Mouse (Mus musculus) kidney, postnatal 25 days (tissue): ENCODE results near the gene Rnf141.
A peak's percentile ranks its signal among the peaks of the same experiment; 100 is the strongest.

Source experiments
- DNase-seq, 2 experiments: peaks; one replicate each; pipeline ENCODE4 v3.0.0; 2021; ENCODE audit warnings: mixed read lengths in 2 of 2

The Rnf141 gene

GRCm38 (mm10) chr7:110792834-110793233 is 51.4 kb downstream of the Rnf141 start:
- DNase-seq: no peak

GRCm38 (mm10) chr7:110792201-110792600 is 52.1 kb downstream of the Rnf141 start:
- no peak for DNase-seq

GRCm38 (mm10) chr7:110790878-110791277 is 53.4 kb downstream of the Rnf141 start:
- peak in 1 of 2 experiments; percentile 42 for DNase-seq

GRCm38 (mm10) chr7:110787310-110787709 is 56.9 kb downstream of the Rnf141 start:
- DNase-seq: peak; percentile 63 to 70

GRCm38 (mm10) chr7:110785741-110786146 is 58.5 kb downstream of the Rnf141 start:
- peak; percentile 65 to 87 for DNase-seq

- DNase-seq: peak in 1 of 2 experiments; percentile 62
Measured at GRCm38 (mm10) chr7:110784965-110785364, 59.3 kb downstream of the Rnf141 start.

- DNase-seq: no peak
Measured at GRCm38 (mm10) chr7:110782845-110783478, 61.3 kb downstream of the Rnf141 start.

- peak; percentile 66 to 69 for DNase-seq
Measured at GRCm38 (mm10) chr7:110782135-110782534, 62.1 kb downstream of the Rnf141 start.

- peak in 1 of 2 experiments; percentile 43 for DNase-seq
Measured at GRCm38 (mm10) chr7:110781231-110781711, 63.0 kb downstream of the Rnf141 start.

- no peak for DNase-seq
Measured at GRCm38 (mm10) chr7:110780520-110780919, 63.7 kb downstream of the Rnf141 start.

GRCm38 (mm10) chr7:110779605-110780111 is 64.6 kb downstream of the Rnf141 start:
- DNase-seq: no peak

GRCm38 (mm10) chr7:110778933-110779332 is 65.3 kb downstream of the Rnf141 start:
- no peak for DNase-seq

GRCm38 (mm10) chr7:110777146-110778001 is 66.9 kb downstream of the Rnf141 start:
- no peak for DNase-seq

- DNase-seq: no peak
Measured at GRCm38 (mm10) chr7:110774674-110775073, 69.6 kb downstream of the Rnf141 start.

- DNase-seq: peak; percentile 40 to 64
Measured at GRCm38 (mm10) chr7:110774077-110774476, 70.2 kb downstream of the Rnf141 start.

- DNase-seq: peak; percentile 87 to 92
Measured at GRCm38 (mm10) chr7:110773204-110774002, 70.9 kb downstream of the Rnf141 start.

GRCm38 (mm10) chr7:110772343-110772742 is 71.9 kb downstream of the Rnf141 start:
- peak; percentile 57 to 85 for DNase-seq

- DNase-seq: no peak
Measured at GRCm38 (mm10) chr7:110770949-110771348, 73.3 kb downstream of the Rnf141 start.

- DNase-seq: peak; percentile 49 to 78
Measured at GRCm38 (mm10) chr7:110769094-110769493, 75.2 kb downstream of the Rnf141 start.

GRCm38 (mm10) chr7:110768451-110769064 is 75.7 kb downstream of the Rnf141 start:
- DNase-seq: peak; percentile 59 to 74

- DNase-seq: peak; percentile 66 to 86
Measured at GRCm38 (mm10) chr7:110768001-110768400, 76.3 kb downstream of the Rnf141 start, which contains the start of gene Ampd3. TSS of gene Ampd3 (plus strand) at chr7:110768206.

- DNase-seq: no peak
Measured at GRCm38 (mm10) chr7:110762605-110763180, 81.6 kb downstream of the Rnf141 start.
